Mouse (Mus musculus): ENCODE data around the gene Nos3.

Nos3 gene

GRCm38 (mm10) chr5:24427285-24427633 lies 62.6 kb downstream of the Nos3 start:
- no peak for DNase-seq (ENCODE audit: low spot score)

- peak; percentile 49 for DNase-seq (ENCODE audit: low spot score)
Observed at GRCm38 (mm10) chr5:24427981-24428402, 63.4 kb downstream of the Nos3 start.

- no peak for DNase-seq (ENCODE audit: low spot score)
Observed at GRCm38 (mm10) chr5:24428596-24428995, 64.0 kb downstream of the Nos3 start.

GRCm38 (mm10) chr5:24433993-24434392 lies 69.4 kb downstream of the Nos3 start:
- DNase-seq (ENCODE audit: low spot score), result no peak
